ENCODE assay signal across 8 mouse cellular contexts in genomic region chr9:69480344-69480743, GRCm38 (mm10). TPM values are rescaled to one million over a fixed set of nuclear protein-coding genes. Genes with fewer than 3 reads are reported as not detected.
DNase-seq lines count a peak whose midpoint lies in the region; ATAC-seq and TF ChIP-seq lines count a peak whose summit lies in the region.

No protein-coding gene starts in this region.

- H3K36me3 ChIP-seq in CH12.LX (replicated peaks in 1 of 2; ENCODE audit: control insufficient read depth in 1 of 2, insufficient read depth in 1 of 2, low read length in 1 of 2): no peaks in the 10 kb centered on the region
- peaks cover 79% of the 10 kb centered on the region for H3K36me3 ChIP-seq in lung, embryonic 15.5 days

- no peaks in the 10 kb centered on the region for H3K9me3 ChIP-seq in CH12.LX (replicated peaks; ENCODE audit: low read length)
- H3K9me3 ChIP-seq in lung, embryonic 15.5 days: no peaks in the 10 kb centered on the region

- peak; percentile 65 to 86 for TF ChIP-seq CTCF in CH12.LX (conservative IDR thresholded peaks at IDR 0.05 in 1 of 2, IDR thresholded peaks at IDR 0.05 in 1 of 2; ENCODE audit: low read depth in 2 of 2, low read length in 2 of 2)

- no peak overlapping the region for H3K9ac ChIP-seq in CH12.LX (ENCODE audit: insufficient read depth, low read depth)
- no peak overlapping the region for H3K9ac ChIP-seq in lung, embryonic 15.5 days

- no peak overlapping the region for H3K27ac ChIP-seq in CH12.LX (ENCODE audit: insufficient read depth, low read depth)
- H3K27ac ChIP-seq in lung, embryonic 15.5 days: no peak overlapping the region

- no peak for TF ChIP-seq EP300 in CH12.LX (IDR thresholded peaks at IDR 0.05; ENCODE audit: low read length)

- peaks cover 1 to 3% of the 10 kb centered on the region in 2 experiments; a peak in 3 of 4 replicates for H3K4me1 ChIP-seq in CH12.LX (ENCODE audit: control insufficient read depth in 1 of 2, insufficient read depth in 2 of 2)
- H3K4me1 ChIP-seq in lung, embryonic 15.5 days: no peaks in the 10 kb centered on the region

- in situ Hi-C loops in CH12.LX (cut with MboI; ENCODE audit: low pct_ligation_motif_present, low pct_unique_long_range_greater_than_20kb, low sequenced_read_pairs): loop anchor here (25.0 kb wide), 1 partner anchor 518 kb away; no protein-coding TSS in a partner anchor

- H3K79me2 ChIP-seq in CH12.LX (replicated peaks; ENCODE audit: control insufficient read depth, extremely low read depth, insufficient read depth, poor library complexity, severe bottlenecking): no peaks in the 10 kb centered on the region

- no peak overlapping the region for H3K4me2 ChIP-seq in CH12.LX (ENCODE audit: insufficient read depth, low read depth, poor library complexity, severe bottlenecking)
- H3K4me2 ChIP-seq in lung, embryonic 15.5 days: no peak overlapping the region

- WGBS in lung, embryonic 15.5 days: 6% methylated on average over 1 of the region's 1 CpGs

- TF ChIP-seq RAD21 in CH12.LX (IDR thresholded peaks at IDR 0.05; ENCODE audit: low read depth, low read length): peak; percentile 89

- peak; percentile 84 for DNase-seq in CH12.LX (ENCODE audit: extremely low read depth)
- peak; percentile 77 for DNase-seq in adrenal gland, adult 2 months
- peak; percentile 94 for DNase-seq in embryo, embryonic 10.5 days (ENCODE audit: low spot score)
- peak; percentile 60 to 86 for DNase-seq in heart, adult 9 months (ENCODE audit: low spot score in 2 of 2)
- DNase-seq in kidney, postnatal 25 days: peak; percentile 73 to 92
- peak; percentile 72 for DNase-seq in retina, adult 2 months (ENCODE audit: low read depth, low spot score)
- DNase-seq in thymus, postnatal 36 days: peak; percentile 77 to 83

- dilution Hi-C loops in CH12.LX (cut with MboI; ENCODE audit: extremely low pct_ligation_motif_present, extremely low pct_unique_long_range_greater_than_20kb, low sequenced_read_pairs): no loop called here

- no peaks in the 10 kb centered on the region for H3K27me3 ChIP-seq in CH12.LX (replicated peaks)
- H3K27me3 ChIP-seq in lung, embryonic 15.5 days: no peaks in the 10 kb centered on the region

- no peak for TF ChIP-seq POLR2A in CH12.LX (IDR thresholded peaks at IDR 0.05; ENCODE audit: low read depth, low read length)

- peak; percentile 54; the same call in 1 of the 2 replicates for ATAC-seq in lung, embryonic 15.5 days (ENCODE audit: borderline replicate concordance, extremely low read depth, low FRiP score, low TSS enrichment)

- no peak overlapping the region for H3K4me3 ChIP-seq in CH12.LX (replicated peaks in 1 of 3; ENCODE audit: low read depth in 2 of 3, low read length in 2 of 3, poor library complexity in 1 of 3)
- H3K4me3 ChIP-seq in lung, embryonic 15.5 days: no peak overlapping the region

TF ChIP-seq in CH12.LX, 34 proteins besides CTCF, POLR2A, EP300 and RAD21:
- no peak for TF ChIP-seq CHD2 (IDR thresholded peaks at IDR 0.05; ENCODE audit: low read length)
- peak; percentile 88 for TF ChIP-seq SMC3 (IDR thresholded peaks at IDR 0.05; ENCODE audit: low read depth, low read length)
- TF ChIP-seq RCOR1 (conservative IDR thresholded peaks at IDR 0.05; ENCODE audit: low read depth, low read length): no peak
- peak; percentile 46; the same call in 1 of the 2 replicates for TF ChIP-seq ZC3H11A (IDR thresholded peaks at IDR 0.05; ENCODE audit: low read depth, low read length)

RNA-seq across cellular contexts. Expression of gene Anxa2, which starts 26.9 kb away (rescaled TPM):
- total RNA-seq in CH12.LX (2012; rRNA removed) (0.08 and 0.13 TPM in 2 replicates), CH12.LX (2014; rRNA removed) (0.26 TPM in 1 of 2 replicates, not detected in the other)
- polyA plus RNA-seq in CH12.LX (2012; ENCODE audit: insufficient read length, low read depth): 0.16 TPM in 1 of 2 replicates, not detected in the other
- total RNA-seq in adrenal gland, adult 2 months (2021): 100 to 1,000 TPM; 349 to 528 TPM
- polyA plus RNA-seq in adrenal gland, adult 2 months (2012; rRNA removed): 194 and 230 TPM in 2 replicates
- polyA plus RNA-seq in lung, embryonic 15.5 days (2015; fragmentation: Nextera tagmentation; extraction: Ambion mirVana): 776 and 858 TPM in 2 replicates

Comparison
In these comparisons a context has a peak if more than half of its experiments do, and no peak if none do; other contexts are left out.
1. RNA of gene Anxa2, which starts 26.9 kb away (polyA plus RNA-seq): 776 to 858 TPM in lung, embryonic 15.5 days and 194 to 230 TPM in adrenal gland, adult 2 months; 0.16 TPM in CH12.LX; every median in the first group is over 100 times any median in the second.
2. Peak in every context shown above with its lines, with median percentiles within 50 percentile points of each other: DNase-seq.